In the genomic region with DNA sequence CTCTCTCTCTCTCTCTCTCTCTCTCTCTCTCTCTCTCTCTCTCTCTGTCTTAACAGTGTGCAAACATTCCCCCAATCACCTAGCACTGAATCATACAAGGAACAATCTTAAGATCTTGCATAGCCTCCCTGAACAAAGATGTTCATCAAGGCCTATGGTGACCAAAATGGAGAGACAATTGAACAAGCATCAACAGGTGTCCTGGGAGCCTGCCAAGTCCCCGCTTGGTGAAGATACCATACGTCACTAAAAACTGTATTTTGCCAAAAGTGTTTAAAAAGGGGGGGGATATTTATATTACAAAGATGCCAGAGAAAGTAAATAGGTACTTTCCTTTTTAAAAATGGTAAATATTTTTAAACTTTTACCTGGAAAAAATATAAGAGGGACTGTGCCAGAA, we compare ENCODE assay signal across 12 mouse cellular contexts.
"Had no signal": no experiment of that assay in that cellular context is flagged by ENCODE, and none has a peak within 500 bp of the region (broad histone marks: within the 10 kb centered on the region; RNA-seq: fewer than 3 reads in every experiment).

No protein-coding gene starts in this region.

- DNase-seq: retina, postnatal 1 day; right cerebral cortex, adult 18-20 months; right cerebral cortex, postnatal 14 days; right cerebral cortex, postnatal 25 days; right cerebral cortex, postnatal 4 days; spleen, adult 18-20 months; thymus, adult 18-20 months; thymus, adult 2 months; thymus, postnatal 14 days; thymus, postnatal 25 days; thymus, postnatal 36 days; thymus, postnatal 4 days had no signal
